Mouse (Mus musculus) heart, adult 2 months (tissue): ENCODE measurements at regions not wholly inside any gene's neighbourhood (a gene's known extent, or its start where the extent isn't known, plus 50 kb on each side); places are given as distances from the start of the nearest gene placed in this dataset.

ENCODE experiments used
- DNase-seq, 2 experiments: peaks; one replicate each; pipeline ENCODE4 v3.0.0; 2021
- H3K27ac ChIP-seq: fragments of 200-600 bp; 2 replicates; pipeline ENCODE4 v1.8.1; 2022
- H3K27me3 ChIP-seq: fragments of 200-500 bp; 2 replicates; pipeline ENCODE4 v1.6.1; 2012; ENCODE audit warnings: mild to moderate bottlenecking, low read length, inconsistent platforms, mixed read lengths; ENCODE audit not compliant: control insufficient read depth, insufficient read depth
- H3K36me3 ChIP-seq: fragments of 200-500 bp; 2 replicates; pipeline ENCODE4 v1.6.1; 2012; ENCODE audit warnings: low read length, inconsistent platforms; ENCODE audit not compliant: control insufficient read depth, insufficient read depth
- H3K4me1 ChIP-seq: fragments of 200-500 bp; 2 replicates; pipeline ENCODE4 v1.6.1; 2011; ENCODE audit warnings: low read length; ENCODE audit not compliant: control insufficient read depth, insufficient read depth
- H3K4me3 ChIP-seq: fragments of 200-600 bp; 2 replicates; pipeline ENCODE4 v1.8.1; 2022
- H3K79me2 ChIP-seq: fragments of 200-500 bp; replicated peaks from 2 replicates; pipeline ENCODE4 v1.6.1; 2012; ENCODE audit warnings: mild to moderate bottlenecking, inconsistent platforms, low read length, moderate library complexity, mixed read lengths; ENCODE audit not compliant: control insufficient read depth, insufficient read depth
- H3K9ac ChIP-seq: fragments of 200-500 bp; 2 replicates; pipeline ENCODE4 v1.6.1; 2012; ENCODE audit warnings: low read depth, mild to moderate bottlenecking, control low read depth, inconsistent platforms, low read length, mixed read lengths
- CTCF ChIP-seq: fragments of 200-600 bp; IDR thresholded peaks from 2 replicates; pipeline ENCODE4 v1.8.1; 2022; ENCODE audit warnings: antibody characterized with exemption, mild to moderate bottlenecking, moderate library complexity
- EP300 ChIP-seq: fragments of 200-500 bp; IDR thresholded peaks from 2 replicates; pipeline ENCODE4 v1.6.1; 2011; ENCODE audit warnings: low read depth, low read length, control low read depth; ENCODE audit not compliant: insufficient read depth
- POLR2A ChIP-seq: fragments of 200-500 bp; IDR thresholded peaks from 2 replicates; pipeline ENCODE4 v1.6.1; 2011; ENCODE audit warnings: mild to moderate bottlenecking, low read depth, low read length, control low read depth; ENCODE audit not compliant: insufficient read depth
- WGBS: fragments of 180-500 bp; shearing (Covaris S2); methylation state at CpG from one replicate; pipeline ENCODE4 v1.1.7; 2018; 5-methylcytosine and 5-hydroxymethylcytosine counted together
- intact Hi-C: fragments of 180-260 bp; cut with DNase I; formaldehyde crosslinking; loops from one replicate; pipeline ENCODE4 v1.15.1; 2025

- WGBS, result 85% methylated on average over 3 of the region's 3 CpGs
- Histone ChIP-seq H3K79me2 (no peaks in the 10 kb centered on the region), H3K9ac (no peak overlapping the region), H3K36me3 (no peaks in the 10 kb centered on the region), H3K4me1 (no peaks in the 10 kb centered on the region), H3K4me3 (no peak overlapping the region), H3K27ac (no peak overlapping the region), H3K27me3 (no peaks in the 10 kb centered on the region)
- no peak for DNase-seq
- intact Hi-C loops, result no loop called here
- TF ChIP-seq EP300 (no peak), POLR2A (no peak), CTCF (no peak)
Measured at GRCm38 (mm10) chr14:62020996-62021395, 271.4 kb upstream of the Rnaseh2b start.

GRCm38 (mm10) chr14:62022193-62022592 is 270.2 kb upstream of the Rnaseh2b start:
- Histone ChIP-seq H3K4me1 (no peaks in the 10 kb centered on the region), H3K79me2 (no peaks in the 10 kb centered on the region), H3K9ac (no peak overlapping the region), H3K27me3 (no peaks in the 10 kb centered on the region), H3K27ac (no peak overlapping the region), H3K36me3 (no peaks in the 10 kb centered on the region), H3K4me3 (no peak overlapping the region)
- no peak for DNase-seq
- 81% methylated on average over 3 of the region's 3 CpGs for WGBS
- no peak for TF ChIP-seq POLR2A
- no peak for TF ChIP-seq EP300
- no peak for TF ChIP-seq CTCF
- intact Hi-C loops, result no loop called here

GRCm38 (mm10) chr14:62023022-62023421 is 269.4 kb upstream of the Rnaseh2b start:
- no peak for TF ChIP-seq POLR2A
- no peak for TF ChIP-seq EP300
- TF ChIP-seq CTCF, result no peak
- Histone ChIP-seq H3K4me1 (no peaks in the 10 kb centered on the region), H3K79me2 (no peaks in the 10 kb centered on the region), H3K27me3 (no peaks in the 10 kb centered on the region), H3K27ac (no peak overlapping the region), H3K9ac (no peak overlapping the region), H3K36me3 (no peaks in the 10 kb centered on the region), H3K4me3 (no peak overlapping the region)
- no peak for DNase-seq
- intact Hi-C loops, result no loop called here
- 64% methylated on average over 7 of the region's 7 CpGs for WGBS

GRCm38 (mm10) chr14:62027751-62028279 is 264.6 kb upstream of the Rnaseh2b start:
- no peak for DNase-seq
- TF ChIP-seq EP300, result no peak
- TF ChIP-seq CTCF, result no peak
- no peak for TF ChIP-seq POLR2A
- no peaks in the 10 kb centered on the region for H3K79me2 ChIP-seq
- H3K36me3 ChIP-seq, result no peaks in the 10 kb centered on the region
- no peak overlapping the region for H3K9ac ChIP-seq
- H3K4me3 ChIP-seq, result no peak overlapping the region
- 65% methylated on average over 8 of the region's 8 CpGs for WGBS
- intact Hi-C loops, result no loop called here
- no peak overlapping the region for H3K27ac ChIP-seq
- H3K27me3 ChIP-seq, result no peaks in the 10 kb centered on the region
- H3K4me1 ChIP-seq, result no peaks in the 10 kb centered on the region

GRCm38 (mm10) chr14:62030059-62030458 is 262.3 kb upstream of the Rnaseh2b start:
- no peak for DNase-seq
- WGBS, result 77% methylated on average over 7 of the region's 7 CpGs
- Histone ChIP-seq H3K27ac (no peak overlapping the region), H3K4me1 (no peaks in the 10 kb centered on the region), H3K79me2 (no peaks in the 10 kb centered on the region), H3K36me3 (no peaks in the 10 kb centered on the region), H3K9ac (no peak overlapping the region), H3K27me3 (no peaks in the 10 kb centered on the region), H3K4me3 (no peak overlapping the region)
- TF ChIP-seq POLR2A, result no peak
- no peak for TF ChIP-seq CTCF
- TF ChIP-seq EP300, result no peak
- intact Hi-C loops, result no loop called here

- intact Hi-C loops, result no loop called here
- Histone ChIP-seq H3K4me3 (no peak overlapping the region), H3K79me2 (no peaks in the 10 kb centered on the region), H3K27ac (no peak overlapping the region), H3K27me3 (no peaks in the 10 kb centered on the region), H3K4me1 (no peaks in the 10 kb centered on the region), H3K36me3 (no peaks in the 10 kb centered on the region), H3K9ac (no peak overlapping the region)
- DNase-seq, result no peak
- no peak for TF ChIP-seq EP300
- no peak for TF ChIP-seq CTCF
- TF ChIP-seq POLR2A, result no peak
- 94% methylated on average over 4 of the region's 4 CpGs for WGBS
Measured at GRCm38 (mm10) chr14:62033661-62034060, 258.7 kb upstream of the Rnaseh2b start.
